Mouse (Mus musculus): ENCODE measurements around the gene Zfyve27. TPM values are rescaled to one million over a fixed set of nuclear protein-coding genes. Genes with fewer than 3 reads are reported as not detected.

Zfyve27 gene
- polyA plus RNA-seq, 1 experiment from 2014 or later: 53.3 TPM

- Histone ChIP-seq H3K27me3 (peaks cover 32% of the 10 kb centered on the region), H3K36me3 (no peaks in the 10 kb centered on the region; the same call in 1 of the 2 replicates), H3K9ac (replicated peaks) (no peak overlapping the region), H3K27ac (replicated peaks) (peak overlapping the region; percentile 50), H3K4me2 (replicated peaks) (peak overlapping the region; percentile 97), H3K4me1 (peaks cover 25% of the 10 kb centered on the region), H3K4me3 (peak overlapping the region; percentile 61), H3K9me3 (no peaks in the 10 kb centered on the region)
- peak; percentile 16 for ATAC-seq (ENCODE audit: low FRiP score, low read depth)
- WGBS: 27% methylated on average over 14 of the region's 14 CpGs
Measured at GRCm38 (mm10) chr19:42129509-42130293, 34.0 kb upstream of the Zfyve27 start.

DNA sequence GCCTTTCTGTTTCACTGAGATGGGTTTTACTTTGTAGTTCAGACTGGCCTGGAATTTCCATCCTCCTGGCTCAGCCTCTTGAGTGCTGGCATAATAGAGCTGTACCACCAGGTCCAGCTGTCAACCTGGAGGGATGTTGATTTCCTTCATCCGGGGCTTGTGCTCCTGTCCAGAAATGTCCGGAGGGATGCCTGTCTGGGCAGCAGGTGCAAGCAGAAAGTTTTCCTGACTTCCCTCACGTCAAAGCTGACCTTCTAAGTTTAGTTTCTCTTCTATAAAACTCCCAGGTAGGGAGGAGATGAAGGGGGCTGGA, 33.5 kb upstream of the Zfyve27 start:
- H3K9ac ChIP-seq (replicated peaks): no peak overlapping the region
- peaks cover 32% of the 10 kb centered on the region for H3K27me3 ChIP-seq
- no peaks in the 10 kb centered on the region for H3K36me3 ChIP-seq
- H3K9me3 ChIP-seq: no peaks in the 10 kb centered on the region
- 0 out of 2 replicates have a peak overlapping the region, but pooled peaks have one; percentile 97 for H3K4me2 ChIP-seq (replicated peaks)
- WGBS: 72% methylated on average over 3 of the region's 3 CpGs
- no peak for ATAC-seq (ENCODE audit: low FRiP score, low read depth)
- H3K27ac ChIP-seq (replicated peaks): no peak overlapping the region
- H3K4me3 ChIP-seq: no peak overlapping the region
- peaks cover 25% of the 10 kb centered on the region for H3K4me1 ChIP-seq

- WGBS: 74% methylated on average over 5 of the region's 5 CpGs
- H3K4me3 ChIP-seq: no peak overlapping the region
- H3K36me3 ChIP-seq: no peaks in the 10 kb centered on the region
- H3K4me2 ChIP-seq (replicated peaks): no peak overlapping the region
- no peak for ATAC-seq (ENCODE audit: low FRiP score, low read depth)
- peaks cover 27% of the 10 kb centered on the region for H3K4me1 ChIP-seq
- no peaks in the 10 kb centered on the region for H3K9me3 ChIP-seq
- no peak overlapping the region for H3K9ac ChIP-seq (replicated peaks)
- H3K27ac ChIP-seq (replicated peaks): no peak overlapping the region
- H3K27me3 ChIP-seq: peaks cover 32% of the 10 kb centered on the region
Measured at GRCm38 (mm10) chr19:42131101-42131500, 32.6 kb upstream of the Zfyve27 start.

DNA sequence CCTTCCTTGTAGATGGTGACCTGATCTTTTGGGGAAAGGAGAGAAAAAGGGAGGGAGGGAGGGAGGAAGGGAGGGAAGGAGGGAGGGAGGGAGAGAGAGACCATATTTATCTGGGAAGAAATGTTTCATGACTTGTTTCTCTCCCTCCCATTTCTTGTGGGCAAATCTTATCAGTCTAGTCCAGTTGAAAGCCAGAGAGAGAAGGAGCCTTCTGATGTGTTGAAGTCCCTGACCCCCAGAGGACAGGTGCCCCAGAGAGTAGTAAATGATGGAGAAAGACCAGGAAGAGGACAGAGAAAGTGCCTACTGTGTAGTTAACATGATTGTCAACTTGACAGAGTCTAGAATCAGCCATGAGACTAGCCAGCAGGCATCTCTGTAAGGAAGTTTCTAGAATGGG, 28.7 kb upstream of the Zfyve27 start:
- Histone ChIP-seq H3K27me3 (peaks cover 10% of the 10 kb centered on the region), H3K9ac (replicated peaks) (no peak overlapping the region), H3K4me1 (peaks cover 10% of the 10 kb centered on the region), H3K36me3 (no peaks in the 10 kb centered on the region), H3K4me3 (no peak overlapping the region), H3K9me3 (no peaks in the 10 kb centered on the region), H3K4me2 (replicated peaks) (no peak overlapping the region), H3K27ac (replicated peaks) (no peak overlapping the region)
- ATAC-seq (ENCODE audit: low FRiP score, low read depth): no peak

DNA sequence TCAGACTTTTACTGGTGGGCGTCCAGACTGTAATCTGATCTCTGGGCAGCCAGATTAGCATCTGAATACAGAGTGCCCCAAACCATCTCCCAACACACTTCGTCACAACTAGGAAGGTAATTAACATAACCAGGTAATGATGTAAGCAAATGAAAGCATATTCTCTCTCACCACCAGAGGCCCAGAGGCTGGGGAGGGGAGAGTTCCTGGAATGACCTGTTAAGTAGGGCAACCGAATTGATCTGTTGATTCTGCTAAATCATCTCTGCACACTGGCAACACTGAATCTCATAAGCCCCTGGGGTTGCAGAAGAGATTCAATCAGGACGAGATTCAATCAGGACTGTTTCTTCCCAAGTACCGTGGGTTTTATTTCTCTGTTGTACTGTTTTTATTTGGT, 27.6 kb upstream of the Zfyve27 start:
- Histone ChIP-seq H3K4me2 (replicated peaks) (no peak overlapping the region), H3K36me3 (no peaks in the 10 kb centered on the region), H3K4me3 (no peak overlapping the region), H3K4me1 (peaks cover 6% of the 10 kb centered on the region; the same call in 1 of the 2 replicates), H3K9me3 (no peaks in the 10 kb centered on the region), H3K27ac (replicated peaks) (no peak overlapping the region), H3K9ac (replicated peaks) (no peak overlapping the region), H3K27me3 (peaks cover 3% of the 10 kb centered on the region)
- whole genome bisulfite sequencing: 26% methylated on average over 5 of the region's 5 CpGs
- no peak for ATAC-seq (ENCODE audit: low FRiP score, low read depth)

GRCm38 (mm10) chr19:42137167-42137672, 26.5 kb upstream of the Zfyve27 start:
- H3K4me1 ChIP-seq: peaks cover 4% of the 10 kb centered on the region; the same call in 1 of the 2 replicates
- no peaks in the 10 kb centered on the region for H3K9me3 ChIP-seq
- H3K36me3 ChIP-seq: no peaks in the 10 kb centered on the region
- no peaks in the 10 kb centered on the region for H3K27me3 ChIP-seq
- no peak for ATAC-seq (ENCODE audit: low FRiP score, low read depth)
- no peak overlapping the region for H3K4me2 ChIP-seq (replicated peaks)
- H3K4me3 ChIP-seq: no peak overlapping the region
- H3K9ac ChIP-seq (replicated peaks): no peak overlapping the region
- H3K27ac ChIP-seq (replicated peaks): no peak overlapping the region
- 92% methylated on average over 4 of the region's 4 CpGs for WGBS

DNA sequence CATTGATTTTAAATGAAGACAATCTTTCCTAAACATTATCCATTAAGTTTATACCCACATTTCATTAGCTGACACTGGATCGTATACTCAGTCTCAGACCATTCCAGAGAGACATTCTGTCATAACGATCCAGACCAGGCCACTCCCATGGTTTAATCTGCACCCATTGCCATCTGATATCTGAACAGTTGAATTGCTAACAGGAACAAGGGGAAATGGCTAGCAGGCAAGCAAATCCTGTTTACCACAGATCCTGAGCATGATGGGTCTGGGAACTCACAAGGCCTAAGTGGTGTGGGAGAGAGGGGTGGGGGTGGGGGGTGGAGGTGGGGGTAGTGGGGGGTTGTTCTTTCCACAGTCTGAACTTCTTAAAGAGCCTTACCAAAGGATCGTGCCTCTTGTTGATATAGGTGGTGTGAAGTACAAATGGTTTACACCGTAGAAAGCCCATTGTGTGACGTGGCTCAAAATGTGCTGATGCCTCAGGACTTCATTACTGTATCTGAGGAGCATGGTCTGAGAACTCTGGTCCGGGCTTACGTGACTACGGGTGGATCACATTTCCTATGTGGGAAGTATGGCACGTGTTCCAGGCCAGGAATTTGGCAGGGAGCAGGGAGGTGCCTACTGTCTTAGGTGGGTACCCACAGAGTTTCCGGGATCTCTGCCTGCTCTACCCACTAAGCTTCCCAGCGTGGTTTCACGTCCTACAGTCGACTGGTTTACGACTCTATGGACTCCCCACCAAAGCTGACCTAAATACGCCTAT, 25.1 kb upstream of the Zfyve27 start:
- Histone ChIP-seq H3K27me3 (no peaks in the 10 kb centered on the region), H3K27ac (replicated peaks) (no peak overlapping the region), H3K9me3 (no peaks in the 10 kb centered on the region), H3K36me3 (no peaks in the 10 kb centered on the region), H3K4me2 (replicated peaks) (no peak overlapping the region), H3K4me1 (peaks cover 4% of the 10 kb centered on the region; the same call in 1 of the 2 replicates), H3K4me3 (no peak overlapping the region), H3K9ac (replicated peaks) (no peak overlapping the region)
- ATAC-seq (ENCODE audit: low FRiP score, low read depth): no peak
- 92% methylated on average over 15 of the region's 15 CpGs for WGBS

- no peaks in the 10 kb centered on the region for H3K36me3 ChIP-seq
- no peaks in the 10 kb centered on the region for H3K9me3 ChIP-seq
- no peak overlapping the region for H3K4me2 ChIP-seq (replicated peaks)
- WGBS: 85% methylated on average over 5 of the region's 5 CpGs
- no peak overlapping the region for H3K4me3 ChIP-seq
- peaks cover 2% of the 10 kb centered on the region for H3K27me3 ChIP-seq
- no peak overlapping the region for H3K9ac ChIP-seq (replicated peaks)
- ATAC-seq (ENCODE audit: low FRiP score, low read depth): no peak
- peaks cover 4% of the 10 kb centered on the region; the same call in 1 of the 2 replicates for H3K4me1 ChIP-seq
- no peak overlapping the region for H3K27ac ChIP-seq (replicated peaks)
Measured at GRCm38 (mm10) chr19:42139724-42140517, 23.8 kb upstream of the Zfyve27 start.

GRCm38 (mm10) chr19:42141998-42142397, 21.8 kb upstream of the Zfyve27 start:
- 71% methylated on average over 3 of the region's 3 CpGs for WGBS
- Histone ChIP-seq H3K9ac (replicated peaks) (no peak overlapping the region), H3K4me1 (peaks cover 1% of the 10 kb centered on the region; the same call in 1 of the 2 replicates), H3K27me3 (peaks cover 23% of the 10 kb centered on the region), H3K27ac (replicated peaks) (no peak overlapping the region), H3K4me3 (no peak overlapping the region), H3K9me3 (no peaks in the 10 kb centered on the region), H3K4me2 (replicated peaks) (no peak overlapping the region), H3K36me3 (no peaks in the 10 kb centered on the region)
- no peak for ATAC-seq (ENCODE audit: low FRiP score, low read depth)

- Histone ChIP-seq H3K9ac (replicated peaks) (no peak overlapping the region), H3K36me3 (no peaks in the 10 kb centered on the region), H3K4me3 (no peak overlapping the region), H3K27me3 (peaks cover 26% of the 10 kb centered on the region), H3K4me2 (replicated peaks) (no peak overlapping the region), H3K9me3 (no peaks in the 10 kb centered on the region), H3K4me1 (peaks cover 4% of the 10 kb centered on the region; the same call in 1 of the 2 replicates), H3K27ac (replicated peaks) (no peak overlapping the region)
- no peak for ATAC-seq (ENCODE audit: low FRiP score, low read depth)
- 82% methylated on average over 2 of the region's 2 CpGs for WGBS
Measured at GRCm38 (mm10) chr19:42142757-42143156, 21.0 kb upstream of the Zfyve27 start.

DNA sequence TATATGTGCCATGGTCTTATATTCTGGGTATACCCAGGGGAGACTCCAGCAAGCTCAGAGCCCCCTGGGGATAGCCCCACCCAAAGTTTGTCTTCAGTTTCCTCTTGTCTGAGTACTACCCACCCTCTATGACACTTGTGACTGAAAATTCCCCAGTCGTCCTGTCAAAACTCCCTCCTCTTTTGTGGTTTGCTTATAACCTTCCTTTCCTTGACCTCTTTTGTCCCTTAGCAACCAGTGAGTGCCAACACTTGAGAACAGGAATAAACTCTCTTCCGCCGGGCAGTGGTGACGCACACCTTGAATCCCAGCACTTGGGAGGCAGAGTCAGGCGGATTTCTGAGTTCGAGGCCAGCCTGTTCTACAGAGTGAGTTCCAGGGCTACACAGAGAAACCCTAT, 19.7 kb upstream of the Zfyve27 start:
- Histone ChIP-seq H3K4me3 (no peak overlapping the region), H3K9ac (replicated peaks) (no peak overlapping the region), H3K4me1 (peaks cover 13% of the 10 kb centered on the region; the same call in 1 of the 2 replicates), H3K36me3 (no peaks in the 10 kb centered on the region), H3K9me3 (no peaks in the 10 kb centered on the region), H3K27ac (replicated peaks) (no peak overlapping the region), H3K27me3 (peaks cover 39% of the 10 kb centered on the region), H3K4me2 (replicated peaks) (no peak overlapping the region)
- no peak for ATAC-seq (ENCODE audit: low FRiP score, low read depth)
- WGBS: 61% methylated on average over 6 of the region's 6 CpGs

Data from midbrain, embryonic 12.5 days (tissue).